Mouse (Mus musculus): ENCODE measurements around the gene Strn. TPM values are rescaled to one million over a fixed set of nuclear protein-coding genes. Genes with fewer than 3 reads are reported as not detected.

Gene Strn
- polyA plus RNA-seq, 1 experiment from 2014 or later: 6.7 TPM

DNA sequence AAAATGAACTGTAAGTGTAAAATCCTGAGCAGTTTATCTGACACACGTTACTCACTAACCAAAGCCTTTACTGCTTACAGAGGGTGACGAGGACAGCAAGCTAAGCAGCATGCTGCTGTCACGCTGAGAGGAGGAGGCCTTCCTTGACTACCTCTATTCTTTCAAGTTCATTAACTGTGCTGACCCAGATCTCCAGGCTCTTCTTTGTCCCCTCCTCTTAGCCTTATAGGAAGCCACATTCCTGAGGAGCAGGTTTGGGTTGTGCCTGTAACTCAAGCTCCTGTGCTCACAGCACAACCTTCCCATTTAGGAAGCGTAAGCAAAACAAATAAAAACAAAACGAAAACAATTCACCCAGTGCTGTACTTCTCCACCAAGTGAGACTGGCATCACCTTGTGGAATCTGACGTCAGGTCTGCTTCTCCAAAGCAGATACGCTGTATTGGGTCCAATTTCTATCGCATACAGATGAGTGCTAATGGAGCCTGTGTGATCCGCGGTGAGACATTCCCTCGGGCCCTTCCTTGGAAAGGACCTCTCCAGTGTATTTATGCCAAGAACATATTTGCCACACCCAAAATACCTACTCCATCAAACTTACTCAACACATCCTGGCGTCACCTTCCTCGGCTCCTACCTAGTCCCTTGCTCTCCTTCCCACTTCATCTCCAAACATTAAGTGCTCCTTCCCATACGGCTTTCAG is 10.1 kb downstream of the Strn start:
- DNase-seq (ENCODE audit: low spot score, missing footprints) (peak; percentile 70), ATAC-seq (ENCODE audit: low FRiP score) (no peak)
- WGBS: 80% methylated on average over 14 of the region's 14 CpGs

DNA sequence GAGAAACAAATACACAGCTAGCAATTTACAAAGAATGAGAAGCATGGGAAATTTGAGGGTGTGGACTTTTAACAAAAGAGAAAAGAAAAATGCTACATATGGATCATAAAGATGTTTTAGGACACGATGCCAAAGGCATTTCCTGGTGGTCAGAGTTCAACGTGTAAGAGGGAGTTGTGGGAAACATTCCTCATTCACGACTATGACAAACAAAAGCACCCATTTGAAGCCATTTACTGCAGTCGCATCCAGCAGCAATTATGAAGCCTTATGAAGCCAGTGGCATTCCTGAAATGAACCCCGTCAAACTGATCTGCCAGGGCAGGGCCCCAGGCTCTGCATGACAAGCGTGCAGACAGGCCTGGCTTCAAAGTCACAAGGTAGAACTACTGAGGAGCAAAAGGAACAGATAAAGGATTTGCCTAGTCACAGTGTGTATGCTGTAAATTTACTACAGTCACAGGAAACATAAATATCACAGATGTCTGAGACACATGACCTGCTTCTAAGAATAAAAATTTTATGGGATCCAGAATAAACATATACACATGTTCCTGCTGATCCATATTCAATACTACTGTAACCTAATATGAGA is 12.4 kb downstream of the Strn start:
- Histone ChIP-seq H3K9ac (ENCODE audit: low read length) (no peak overlapping the region), H3K4me2 (no peak overlapping the region), H3K36me3 (ENCODE audit: control insufficient read depth, insufficient read depth, low read length) (no peaks in the 10 kb centered on the region), H3K9me3 (ENCODE audit: control insufficient read depth, low read length) (no peaks in the 10 kb centered on the region), H3K27me3 (ENCODE audit: control insufficient read depth, insufficient read depth, low read length) (no peaks in the 10 kb centered on the region), H3K4me1 (ENCODE audit: control insufficient read depth, insufficient read depth, low read length) (no peaks in the 10 kb centered on the region), H3K27ac (ENCODE audit: low read depth, low read length) (no peak overlapping the region), H3K4me3 (ENCODE audit: low read depth, low read length) (no peak overlapping the region)
- ATAC-seq (ENCODE audit: low FRiP score) (no peak), DNase-seq (ENCODE audit: low spot score, missing footprints) (peak; percentile 21)
- 84% methylated on average over 6 of the region's 6 CpGs for WGBS

More for the DNA sequence above, 10.1 kb downstream of the Strn start:
- no peak overlapping the region for H3K27ac ChIP-seq (ENCODE audit: low read depth, low read length)
- H3K4me3 ChIP-seq (ENCODE audit: low read depth, low read length): no peak overlapping the region
- no peak overlapping the region for H3K4me2 ChIP-seq
- no peaks in the 10 kb centered on the region for H3K9me3 ChIP-seq (ENCODE audit: control insufficient read depth, low read length)
- no peaks in the 10 kb centered on the region for H3K4me1 ChIP-seq (ENCODE audit: control insufficient read depth, insufficient read depth, low read length)
- H3K9ac ChIP-seq (ENCODE audit: low read length): no peak overlapping the region
- H3K36me3 ChIP-seq (ENCODE audit: control insufficient read depth, insufficient read depth, low read length): no peaks in the 10 kb centered on the region
- no peaks in the 10 kb centered on the region for H3K27me3 ChIP-seq (ENCODE audit: control insufficient read depth, insufficient read depth, low read length)

DNA sequence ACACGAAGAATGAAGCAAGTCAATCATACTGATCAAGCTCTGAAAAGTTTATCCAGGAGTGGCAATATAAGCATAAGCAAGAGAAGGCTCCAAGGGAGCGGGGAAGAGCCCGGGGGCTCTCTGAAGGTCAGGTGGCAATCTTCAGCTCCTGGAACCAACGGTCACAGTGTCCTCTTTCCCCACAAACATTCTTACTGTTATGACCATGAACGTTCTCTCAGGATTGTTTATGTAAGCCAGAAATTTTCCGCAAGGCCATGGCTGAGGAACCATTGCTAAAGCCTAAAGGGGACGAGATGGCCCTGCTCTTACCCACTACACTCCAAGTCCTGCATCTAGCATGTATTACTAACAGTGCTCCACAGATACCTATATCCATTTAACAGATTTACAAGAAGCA is 15.3 kb downstream of the Strn start:
- H3K4me1 ChIP-seq (ENCODE audit: control insufficient read depth, insufficient read depth, low read length): no peaks in the 10 kb centered on the region
- H3K27me3 ChIP-seq (ENCODE audit: control insufficient read depth, insufficient read depth, low read length): no peaks in the 10 kb centered on the region
- no peak overlapping the region for H3K4me2 ChIP-seq
- H3K9ac ChIP-seq (ENCODE audit: low read length): no peak overlapping the region
- H3K4me3 ChIP-seq (ENCODE audit: low read depth, low read length): no peak overlapping the region
- ATAC-seq (ENCODE audit: low FRiP score) (no peak), DNase-seq (ENCODE audit: low spot score, missing footprints) (peak; percentile 6)
- H3K9me3 ChIP-seq (ENCODE audit: control insufficient read depth, low read length): no peaks in the 10 kb centered on the region; the same call in 1 of the 2 replicates
- WGBS: 90% methylated on average over 7 of the region's 7 CpGs
- H3K36me3 ChIP-seq (ENCODE audit: control insufficient read depth, insufficient read depth, low read length): peaks cover 4% of the 10 kb centered on the region
- H3K27ac ChIP-seq (ENCODE audit: low read depth, low read length): no peak overlapping the region

DNA sequence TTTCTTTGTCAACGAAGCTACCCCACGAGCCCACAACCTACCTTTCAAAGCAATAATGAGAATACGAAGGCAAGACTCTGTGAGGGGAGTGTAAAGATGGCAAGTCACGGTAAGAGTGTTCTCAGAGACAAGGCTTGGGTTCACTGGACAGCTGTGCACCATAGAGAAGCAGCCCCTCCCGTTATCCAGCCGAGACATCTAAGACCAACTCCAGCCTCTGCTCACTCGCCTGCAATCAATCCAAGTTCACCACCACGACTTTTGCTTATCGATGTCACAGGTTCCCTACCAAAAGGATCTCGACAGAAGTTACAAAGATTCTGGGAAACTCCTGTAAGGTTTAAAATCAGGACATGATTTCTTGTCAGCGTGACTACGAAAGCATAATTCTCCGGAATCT is 17.9 kb downstream of the Strn start:
- Histone ChIP-seq H3K9me3 (ENCODE audit: control insufficient read depth, low read length) (no peaks in the 10 kb centered on the region; the same call in 1 of the 2 replicates), H3K4me1 (ENCODE audit: control insufficient read depth, insufficient read depth, low read length) (no peaks in the 10 kb centered on the region), H3K4me3 (ENCODE audit: low read depth, low read length) (no peak overlapping the region), H3K4me2 (no peak overlapping the region), H3K9ac (ENCODE audit: low read length) (no peak overlapping the region), H3K27ac (ENCODE audit: low read depth, low read length) (no peak overlapping the region), H3K27me3 (ENCODE audit: control insufficient read depth, insufficient read depth, low read length) (no peaks in the 10 kb centered on the region), H3K36me3 (ENCODE audit: control insufficient read depth, insufficient read depth, low read length) (peaks cover 4% of the 10 kb centered on the region)
- DNase-seq (ENCODE audit: low spot score, missing footprints) (peak; percentile 54), ATAC-seq (ENCODE audit: low FRiP score) (no peak)
- WGBS: 93% methylated on average over 13 of the region's 13 CpGs

DNA sequence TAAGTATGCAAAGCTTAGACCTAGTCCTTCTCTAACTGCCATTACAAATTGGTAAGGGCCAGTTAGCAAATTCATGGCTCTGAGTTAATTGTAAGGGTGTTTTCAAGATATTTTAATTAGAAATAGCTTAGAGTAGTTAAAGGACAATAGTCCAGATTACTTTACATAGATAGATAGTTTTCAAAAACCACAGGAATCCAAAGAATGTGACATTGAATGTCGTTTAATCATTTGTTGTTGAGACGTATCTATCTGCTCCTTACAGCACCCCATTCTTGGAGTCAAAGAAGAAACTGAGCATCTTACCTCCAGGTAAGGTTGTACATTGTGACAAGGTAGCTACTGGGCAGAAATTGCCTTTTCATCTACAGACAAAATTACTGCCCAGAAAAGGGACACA is 26.7 kb downstream of the Strn start:
- H3K27me3 ChIP-seq (ENCODE audit: control insufficient read depth, insufficient read depth, low read length): no peaks in the 10 kb centered on the region
- WGBS: 80% methylated on average over 2 of the region's 2 CpGs
- no peak for ATAC-seq (ENCODE audit: low FRiP score)

DNA sequence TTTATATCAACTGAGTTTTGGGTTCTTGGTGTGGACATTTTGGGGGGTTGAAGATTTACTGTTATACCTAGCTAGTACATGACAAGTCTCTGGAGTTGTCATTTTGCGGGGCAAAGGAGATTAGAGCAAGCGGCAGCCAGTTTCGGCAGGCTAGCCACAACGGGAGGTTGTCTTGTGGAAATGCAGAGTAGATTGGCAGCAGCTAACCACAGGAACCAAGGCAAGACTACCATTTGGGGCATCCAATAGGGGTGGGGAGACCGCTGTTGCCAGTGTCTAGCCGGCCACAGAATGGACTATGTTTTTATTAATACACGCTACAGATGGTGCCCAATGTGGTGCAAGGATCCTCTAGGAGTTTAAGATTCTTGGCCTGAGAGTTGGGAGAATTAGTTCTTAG is 28.6 kb downstream of the Strn start:
- no peaks in the 10 kb centered on the region for H3K27me3 ChIP-seq (ENCODE audit: control insufficient read depth, insufficient read depth, low read length)
- H3K9ac ChIP-seq (ENCODE audit: low read length): no peak overlapping the region
- no peak overlapping the region for H3K4me2 ChIP-seq
- H3K9me3 ChIP-seq (ENCODE audit: control insufficient read depth, low read length): no peaks in the 10 kb centered on the region; the same call in 1 of the 2 replicates
- 89% methylated on average over 7 of the region's 7 CpGs for WGBS
- H3K36me3 ChIP-seq (ENCODE audit: control insufficient read depth, insufficient read depth, low read length): peaks cover 5% of the 10 kb centered on the region; the same call in 1 of the 2 replicates
- H3K4me1 ChIP-seq (ENCODE audit: control insufficient read depth, insufficient read depth, low read length): no peaks in the 10 kb centered on the region
- no peak overlapping the region for H3K27ac ChIP-seq (ENCODE audit: low read depth, low read length)
- DNase-seq (ENCODE audit: low spot score, missing footprints) (no peak), ATAC-seq (ENCODE audit: low FRiP score) (no peak)
- H3K4me3 ChIP-seq (ENCODE audit: low read depth, low read length): no peak overlapping the region

More for the DNA sequence above, 26.7 kb downstream of the Strn start:
- H3K4me2 ChIP-seq: no peak overlapping the region
- DNase-seq (ENCODE audit: low spot score, missing footprints): no peak
- H3K27ac ChIP-seq (ENCODE audit: low read depth, low read length): no peak overlapping the region
- no peak overlapping the region for H3K9ac ChIP-seq (ENCODE audit: low read length)
- H3K9me3 ChIP-seq (ENCODE audit: control insufficient read depth, low read length): no peaks in the 10 kb centered on the region; the same call in 1 of the 2 replicates
- no peaks in the 10 kb centered on the region for H3K4me1 ChIP-seq (ENCODE audit: control insufficient read depth, insufficient read depth, low read length)
- peaks cover 5% of the 10 kb centered on the region; the same call in 1 of the 2 replicates for H3K36me3 ChIP-seq (ENCODE audit: control insufficient read depth, insufficient read depth, low read length)
- H3K4me3 ChIP-seq (ENCODE audit: low read depth, low read length): no peak overlapping the region

DNA sequence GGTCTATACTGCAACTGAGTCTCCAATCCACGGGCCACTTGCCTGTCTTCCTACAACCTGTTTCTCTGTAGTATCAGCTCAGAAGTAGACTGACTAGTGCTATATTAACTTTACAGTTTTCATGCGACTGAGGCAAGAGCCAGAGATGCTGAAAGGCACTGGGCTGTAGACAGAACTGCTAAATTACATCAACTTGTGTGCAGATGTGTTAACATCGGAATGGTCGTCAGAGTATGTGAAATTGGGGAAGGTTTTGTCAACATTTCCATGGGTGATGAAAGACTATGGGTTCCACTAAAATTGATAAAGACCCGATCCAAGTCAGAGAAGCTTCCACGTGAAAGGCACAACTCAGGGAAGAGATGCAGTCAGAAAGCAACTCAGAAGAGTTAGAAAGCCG is 34.0 kb downstream of the Strn start:
- Histone ChIP-seq H3K4me1 (ENCODE audit: control insufficient read depth, insufficient read depth, low read length) (no peaks in the 10 kb centered on the region), H3K9me3 (ENCODE audit: control insufficient read depth, low read length) (no peaks in the 10 kb centered on the region; the same call in 1 of the 2 replicates), H3K9ac (ENCODE audit: low read length) (no peak overlapping the region), H3K4me2 (no peak overlapping the region), H3K27me3 (ENCODE audit: control insufficient read depth, insufficient read depth, low read length) (no peaks in the 10 kb centered on the region), H3K4me3 (ENCODE audit: low read depth, low read length) (no peak overlapping the region), H3K36me3 (ENCODE audit: control insufficient read depth, insufficient read depth, low read length) (peaks cover 5% of the 10 kb centered on the region; the same call in 1 of the 2 replicates), H3K27ac (ENCODE audit: low read depth, low read length) (no peak overlapping the region)
- ATAC-seq (ENCODE audit: low FRiP score) (no peak), DNase-seq (ENCODE audit: low spot score, missing footprints) (no peak)
- 93% methylated on average over 7 of the region's 7 CpGs for WGBS

DNA sequence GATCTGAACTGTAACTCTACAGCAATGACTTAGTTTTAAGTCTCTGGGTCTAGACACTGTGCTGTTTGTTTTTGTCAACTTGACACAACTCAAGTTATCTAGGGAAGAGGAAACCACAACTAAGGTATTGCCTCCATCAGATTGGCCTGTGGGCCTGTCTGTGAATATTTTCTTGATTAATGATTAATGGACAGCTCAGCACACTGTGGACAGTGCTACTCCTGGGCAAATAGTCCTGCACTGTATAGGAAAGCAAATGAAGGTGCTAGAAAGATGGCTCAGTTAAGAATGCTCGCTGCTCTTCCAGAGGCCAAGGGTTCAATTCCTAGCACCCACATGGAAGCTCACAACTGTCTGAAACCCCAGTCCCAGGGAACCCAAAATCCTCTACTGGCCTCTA is 38.0 kb downstream of the Strn start:
- Histone ChIP-seq H3K36me3 (ENCODE audit: control insufficient read depth, insufficient read depth, low read length) (no peaks in the 10 kb centered on the region), H3K27me3 (ENCODE audit: control insufficient read depth, insufficient read depth, low read length) (no peaks in the 10 kb centered on the region), H3K4me2 (no peak overlapping the region), H3K9ac (ENCODE audit: low read length) (no peak overlapping the region), H3K9me3 (ENCODE audit: control insufficient read depth, low read length) (no peaks in the 10 kb centered on the region), H3K4me3 (ENCODE audit: low read depth, low read length) (no peak overlapping the region), H3K4me1 (ENCODE audit: control insufficient read depth, insufficient read depth, low read length) (no peaks in the 10 kb centered on the region), H3K27ac (ENCODE audit: low read depth, low read length) (no peak overlapping the region)
- no peak for DNase-seq (ENCODE audit: low spot score, missing footprints)
- no peak for ATAC-seq (ENCODE audit: low FRiP score)
- WGBS: 90% methylated on average over 1 of the region's 1 CpGs

DNA sequence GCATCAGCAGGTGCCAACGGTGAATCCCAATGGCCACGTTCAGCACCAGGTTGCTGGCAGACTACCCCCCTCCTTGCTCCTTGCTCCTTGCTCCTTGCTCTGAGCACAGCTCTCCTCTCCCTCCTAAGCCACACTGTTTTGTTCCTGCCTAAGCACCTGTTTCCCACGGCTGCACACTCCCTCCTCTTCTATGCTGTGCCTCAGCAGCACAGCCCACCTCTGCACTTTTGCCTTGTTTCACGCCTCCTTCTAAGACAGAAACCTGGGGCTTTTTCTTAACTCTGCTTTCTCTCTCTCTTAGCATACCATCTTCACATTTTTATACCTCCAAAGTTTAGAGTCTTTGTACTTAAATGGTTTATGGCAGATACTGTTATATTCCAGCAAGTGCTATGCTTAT is 39.5 kb downstream of the Strn start:
- no peaks in the 10 kb centered on the region for H3K9me3 ChIP-seq (ENCODE audit: control insufficient read depth, low read length)
- H3K4me2 ChIP-seq: no peak overlapping the region
- no peaks in the 10 kb centered on the region for H3K4me1 ChIP-seq (ENCODE audit: control insufficient read depth, insufficient read depth, low read length)
- H3K27ac ChIP-seq (ENCODE audit: low read depth, low read length): no peak overlapping the region
- ATAC-seq (ENCODE audit: low FRiP score) (no peak), DNase-seq (ENCODE audit: low spot score, missing footprints) (no peak)
- no peaks in the 10 kb centered on the region for H3K27me3 ChIP-seq (ENCODE audit: control insufficient read depth, insufficient read depth, low read length)
- 89% methylated on average over 4 of the region's 4 CpGs for WGBS
- H3K9ac ChIP-seq (ENCODE audit: low read length): no peak overlapping the region
- no peak overlapping the region for H3K4me3 ChIP-seq (ENCODE audit: low read depth, low read length)
- H3K36me3 ChIP-seq (ENCODE audit: control insufficient read depth, insufficient read depth, low read length): no peaks in the 10 kb centered on the region
